8 mouse cellular contexts compared by ENCODE assay signal in the genomic region with DNA sequence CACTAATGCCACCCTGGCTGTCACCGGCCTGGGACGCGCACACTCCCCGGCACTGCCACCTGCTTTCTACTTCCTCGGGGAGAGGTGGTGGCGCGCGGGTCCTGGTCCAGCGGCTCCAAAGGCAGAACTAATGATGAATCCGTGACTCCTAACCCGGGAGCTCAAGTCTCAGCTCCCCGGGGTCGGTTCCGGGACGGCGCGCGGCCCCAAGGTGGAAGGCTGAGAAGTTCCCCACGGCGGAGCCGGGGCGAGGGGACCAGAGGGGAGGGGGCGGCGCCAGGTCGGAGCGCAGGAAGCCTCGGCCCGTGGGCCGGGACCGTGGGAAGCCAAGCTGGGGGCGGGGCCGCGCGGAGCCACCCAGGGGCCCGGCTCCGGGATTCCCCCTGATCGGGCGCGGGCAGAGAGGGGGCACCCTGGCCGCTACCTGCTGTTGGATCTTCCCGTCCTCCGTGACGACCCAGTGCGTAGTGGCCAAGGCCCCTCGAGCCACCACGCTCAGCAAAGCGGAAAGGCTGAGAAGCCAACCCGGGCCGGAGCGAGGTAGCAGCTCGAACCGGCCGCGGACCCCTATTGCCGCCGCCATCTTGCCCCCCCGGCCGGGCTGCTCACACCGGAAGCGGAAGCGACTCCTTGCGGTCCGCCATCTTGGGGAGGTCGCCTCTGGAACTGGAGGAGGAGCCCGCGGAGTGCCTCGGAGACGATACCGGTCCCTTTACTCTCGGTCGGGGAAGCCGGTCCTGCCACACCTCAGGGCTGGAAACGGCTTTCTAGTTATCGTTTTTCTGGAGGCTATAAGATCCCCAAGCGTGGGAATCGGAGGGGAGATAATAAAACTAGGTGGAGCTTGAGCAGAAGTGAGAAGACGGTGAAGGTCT. TPM values are rescaled to one million over a fixed set of nuclear protein-coding genes. Genes with fewer than 3 reads are reported as not detected.
DNase-seq lines count a peak whose midpoint lies in the region; ATAC-seq lines count a peak whose summit lies in the region.

Ttc17 (minus strand) TSS at position 607 of the 875 bp plus-strand sequence.

- peaks cover 18% of the 10 kb centered on the region for H3K36me3 ChIP-seq in heart, embryonic 10.5 days
- H3K36me3 ChIP-seq in kidney, embryonic 15.5 days, result peaks cover 16% of the 10 kb centered on the region

- peak within 1 kb of the TSS; percentile 97 for H3K27ac ChIP-seq in heart, embryonic 10.5 days
- peak within 1 kb of the TSS; percentile 93 for H3K27ac ChIP-seq in kidney, embryonic 15.5 days

- ATAC-seq in erythroblast, adult 5-6 weeks (replicated peaks; ENCODE audit: low FRiP score, poor library complexity, severe bottlenecking), result peak; percentile 99
- peak; percentile 97 for ATAC-seq in kidney, embryonic 15.5 days (replicated peaks; ENCODE audit: low FRiP score)
- ATAC-seq in monocyte, adult 5-6 weeks (replicated peaks; ENCODE audit: insufficient number of reproducible peaks, low FRiP score, low TSS enrichment, poor library complexity, severe bottlenecking), result peak; percentile 90

- under 1% methylated on average over 76 of the region's 77 CpGs for whole genome bisulfite sequencing in heart, embryonic 10.5 days
- WGBS in kidney, embryonic 15.5 days, result under 1% methylated on average over 77 of the region's 77 CpGs

- H3K4me3 ChIP-seq in heart, embryonic 10.5 days, result peak within 1 kb of the TSS; percentile 94
- H3K4me3 ChIP-seq in kidney, embryonic 15.5 days (replicated peaks), result peak within 1 kb of the TSS; percentile 99

- H3K4me1 ChIP-seq in heart, embryonic 10.5 days, result peaks cover 20% of the 10 kb centered on the region
- peaks cover 25% of the 10 kb centered on the region for H3K4me1 ChIP-seq in kidney, embryonic 15.5 days

- no peaks in the 10 kb centered on the region for H3K27me3 ChIP-seq in heart, embryonic 10.5 days (ENCODE audit: insufficient read depth, poor library complexity, severe bottlenecking)
- H3K27me3 ChIP-seq in kidney, embryonic 15.5 days, result no peaks in the 10 kb centered on the region

- no peaks in the 10 kb centered on the region for H3K9me3 ChIP-seq in heart, embryonic 10.5 days
- no peaks in the 10 kb centered on the region for H3K9me3 ChIP-seq in kidney, embryonic 15.5 days (replicated peaks)

- H3K9ac ChIP-seq in kidney, embryonic 15.5 days, result peak within 1 kb of the TSS; percentile 92

- H3K4me2 ChIP-seq in kidney, embryonic 15.5 days, result peak within 1 kb of the TSS; percentile 84

- DNase-seq in B cell, adult 2 months, result peak; percentile 90 to 91
- DNase-seq in brain, adult 2 months (ENCODE audit: low read depth, low spot score), result peak; percentile 95
- peak; percentile 97 for DNase-seq in heart, embryonic 10.5 days (ENCODE audit: low spot score)
- peak; percentile 94 for DNase-seq in liver
- DNase-seq in spleen, postnatal 4 days (ENCODE audit: low spot score in 2 of 2), result peak; percentile 89 to 95

RNA-seq across cellular contexts. Expression of gene Ttc17, which starts in this region (rescaled TPM):
- 3.5 and 11.5 TPM in 2 replicates for total RNA-seq in erythroblast, adult 5-6 weeks (2015; ENCODE audit: low replicate concordance)
- total RNA-seq in erythroblast, adult 5-6 weeks (2017; ENCODE audit: low replicate concordance), result 12.4 and 13.5 TPM in 2 replicates
- polyA plus RNA-seq in heart, embryonic 10.5 days (2016; fragmentation: Nextera tagmentation; extraction: Ambion mirVana), result 12.9 and 14.1 TPM in 2 replicates
- 15.5 and 15.6 TPM in 2 replicates for polyA plus RNA-seq in kidney, embryonic 15.5 days (2015; fragmentation: Nextera tagmentation; extraction: Ambion mirVana)
- 39.2 to 67.6 TPM (median 63.9 TPM) in 3 replicates for total RNA-seq in monocyte, adult 5-6 weeks (2017)

Comparison
In these comparisons a context has a peak if more than half of its experiments do, and no peak if none do; other contexts are left out.
1. Peak in every context shown above with its lines: DNase-seq, ATAC-seq, H3K4me3 ChIP-seq and H3K27ac ChIP-seq.